Mouse (Mus musculus) lung, postnatal 0 days (tissue): ENCODE results near the gene Gm43517.

Experiments
- CTCF ChIP-seq: IDR thresholded peaks from 2 replicates; pipeline ENCODE4 v1.5.1; 2016; ENCODE audit warnings: antibody characterized with exemption, mild to moderate bottlenecking
- EP300 ChIP-seq: IDR thresholded peaks from 2 replicates; pipeline ENCODE4 v1.6.1; 2016; ENCODE audit warnings: antibody characterized with exemption, mild to moderate bottlenecking, control low read depth

- TF ChIP-seq CTCF (no peak), EP300 (no peak)
Measured at GRCm38 (mm10) chr12:49382565-49383520, 2.1 kb upstream of the Gm43517 start, which contains the start of gene Foxg1.
